Mouse (Mus musculus) spleen, adult 2 months (tissue): ENCODE data around the gene Nfib.

ENCODE experiments used
- CTCF ChIP-seq: fragments of 200-500 bp; IDR thresholded peaks from 2 replicates; pipeline ENCODE4 v1.5.1; 2011; ENCODE audit warnings: mild to moderate bottlenecking, inconsistent platforms; ENCODE audit not compliant: insufficient read depth, insufficient read length, insufficient replicate concordance; ENCODE audit errors: extremely low read depth
- POLR2A ChIP-seq: fragments of 200-500 bp; IDR thresholded peaks from 2 replicates; pipeline ENCODE4 v1.6.1; 2011; ENCODE audit warnings: low read depth, low read length, inconsistent platforms

- TF ChIP-seq POLR2A (no peak), CTCF (no peak)
Observed at GRCm38 (mm10) chr4:82622321-82622836, 83.2 kb downstream of the Nfib start.
